Mouse (Mus musculus): ENCODE data around the gene Arhgdib. TPM values are rescaled to one million over a fixed set of nuclear protein-coding genes. Genes with fewer than 3 reads are reported as not detected.

Arhgdib gene
- polyA plus RNA-seq, 1 experiment: 23.0 TPM

- peak; percentile 57 for DNase-seq (ENCODE audit: low read depth)
- TF ChIP-seq POLR2A (IDR thresholded peaks at IDR 0.05; ENCODE audit: borderline replicate concordance, extremely low read depth, insufficient read depth, insufficient read length, poor library complexity, severe bottlenecking): no peak
- TF ChIP-seq CTCF (IDR thresholded peaks at IDR 0.05; ENCODE audit: borderline replicate concordance, extremely low read depth, insufficient read depth, insufficient read length): no peak
These were observed 6.5 kb downstream of the Arhgdib start for GRCm38 (mm10) chr6:136935233-136935632.

- no peak for TF ChIP-seq CTCF (IDR thresholded peaks at IDR 0.05; ENCODE audit: borderline replicate concordance, extremely low read depth, insufficient read depth, insufficient read length)
- no peak for TF ChIP-seq POLR2A (IDR thresholded peaks at IDR 0.05; ENCODE audit: borderline replicate concordance, extremely low read depth, insufficient read depth, insufficient read length, poor library complexity, severe bottlenecking)
- no peak for DNase-seq (ENCODE audit: low read depth)
These were observed 7.6 kb downstream of the Arhgdib start for GRCm38 (mm10) chr6:136934068-136934467.

- no peak for DNase-seq (ENCODE audit: low read depth)
- no peak for TF ChIP-seq CTCF (IDR thresholded peaks at IDR 0.05; ENCODE audit: borderline replicate concordance, extremely low read depth, insufficient read depth, insufficient read length)
- TF ChIP-seq POLR2A (IDR thresholded peaks at IDR 0.05; ENCODE audit: borderline replicate concordance, extremely low read depth, insufficient read depth, insufficient read length, poor library complexity, severe bottlenecking): no peak
These were observed 10.5 kb downstream of the Arhgdib start for GRCm38 (mm10) chr6:136931246-136931645.

- peak; percentile 27 for DNase-seq (ENCODE audit: low read depth)
- TF ChIP-seq CTCF (IDR thresholded peaks at IDR 0.05; ENCODE audit: borderline replicate concordance, extremely low read depth, insufficient read depth, insufficient read length) (no peak), POLR2A (IDR thresholded peaks at IDR 0.05; ENCODE audit: borderline replicate concordance, extremely low read depth, insufficient read depth, insufficient read length, poor library complexity, severe bottlenecking) (no peak)
These were observed 11.0 kb downstream of the Arhgdib start for GRCm38 (mm10) chr6:136930677-136931076.

GRCm38 (mm10) chr6:136927626-136928025 is 14.1 kb downstream of the Arhgdib start:
- DNase-seq (ENCODE audit: low read depth): no peak

GRCm38 (mm10) chr6:136925049-136925448 is 16.6 kb downstream of the Arhgdib start:
- TF ChIP-seq POLR2A (IDR thresholded peaks at IDR 0.05; ENCODE audit: borderline replicate concordance, extremely low read depth, insufficient read depth, insufficient read length, poor library complexity, severe bottlenecking) (no peak), CTCF (IDR thresholded peaks at IDR 0.05; ENCODE audit: borderline replicate concordance, extremely low read depth, insufficient read depth, insufficient read length) (no peak)
- DNase-seq (ENCODE audit: low read depth): no peak

More at GRCm38 (mm10) chr6:136927626-136928025, 14.1 kb downstream of the Arhgdib start:
- TF ChIP-seq POLR2A (IDR thresholded peaks at IDR 0.05; ENCODE audit: borderline replicate concordance, extremely low read depth, insufficient read depth, insufficient read length, poor library complexity, severe bottlenecking): no peak
- TF ChIP-seq CTCF (IDR thresholded peaks at IDR 0.05; ENCODE audit: borderline replicate concordance, extremely low read depth, insufficient read depth, insufficient read length): no peak

GRCm38 (mm10) chr6:136923532-136923931 is 18.2 kb downstream of the Arhgdib start, which contains the start of gene Pde6h:
TSS of gene Pde6h (plus strand) at chr6:136923832.
- no peak for DNase-seq (ENCODE audit: low read depth)
- TF ChIP-seq CTCF (IDR thresholded peaks at IDR 0.05; ENCODE audit: borderline replicate concordance, extremely low read depth, insufficient read depth, insufficient read length) (no peak), POLR2A (IDR thresholded peaks at IDR 0.05; ENCODE audit: borderline replicate concordance, extremely low read depth, insufficient read depth, insufficient read length, poor library complexity, severe bottlenecking) (no peak)

GRCm38 (mm10) chr6:136922871-136923270 is 18.8 kb downstream of the Arhgdib start:
- no peak for DNase-seq (ENCODE audit: low read depth)
- TF ChIP-seq POLR2A (IDR thresholded peaks at IDR 0.05; ENCODE audit: borderline replicate concordance, extremely low read depth, insufficient read depth, insufficient read length, poor library complexity, severe bottlenecking) (no peak), CTCF (IDR thresholded peaks at IDR 0.05; ENCODE audit: borderline replicate concordance, extremely low read depth, insufficient read depth, insufficient read length) (no peak)

GRCm38 (mm10) chr6:136922080-136922479 is 19.6 kb downstream of the Arhgdib start, which contains the start of gene Erp27:
TSS of gene Erp27 (minus strand) at chr6:136922180.
- TF ChIP-seq POLR2A (IDR thresholded peaks at IDR 0.05; ENCODE audit: borderline replicate concordance, extremely low read depth, insufficient read depth, insufficient read length, poor library complexity, severe bottlenecking) (no peak), CTCF (IDR thresholded peaks at IDR 0.05; ENCODE audit: borderline replicate concordance, extremely low read depth, insufficient read depth, insufficient read length) (no peak)
- no peak for DNase-seq (ENCODE audit: low read depth)

- peak; percentile 54 for DNase-seq (ENCODE audit: low read depth)
- no peak for TF ChIP-seq POLR2A (IDR thresholded peaks at IDR 0.05; ENCODE audit: borderline replicate concordance, extremely low read depth, insufficient read depth, insufficient read length, poor library complexity, severe bottlenecking)
- no peak for TF ChIP-seq CTCF (IDR thresholded peaks at IDR 0.05; ENCODE audit: borderline replicate concordance, extremely low read depth, insufficient read depth, insufficient read length)
These were observed 20.1 kb downstream of the Arhgdib start for GRCm38 (mm10) chr6:136921601-136922000.

- DNase-seq (ENCODE audit: low read depth): peak; percentile 83
- TF ChIP-seq POLR2A (IDR thresholded peaks at IDR 0.05; ENCODE audit: borderline replicate concordance, extremely low read depth, insufficient read depth, insufficient read length, poor library complexity, severe bottlenecking) (no peak), CTCF (IDR thresholded peaks at IDR 0.05; ENCODE audit: borderline replicate concordance, extremely low read depth, insufficient read depth, insufficient read length) (peak; percentile 80; the same call in 1 of the 2 replicates)
These were observed 21.1 kb downstream of the Arhgdib start for GRCm38 (mm10) chr6:136920320-136921257.
